Mouse (Mus musculus): ENCODE measurements around the gene Nlk. TPM values are rescaled to one million over a fixed set of nuclear protein-coding genes. Genes with fewer than 3 reads are reported as not detected.
"Not testable (repeated sequence)": the region's sequence is repeated elsewhere in the genome, so short reads cannot be mapped to it uniquely, and the experiment has no call there.

Gene Nlk
- polyA plus RNA-seq, 1 experiment = 18.4 TPM

DNA sequence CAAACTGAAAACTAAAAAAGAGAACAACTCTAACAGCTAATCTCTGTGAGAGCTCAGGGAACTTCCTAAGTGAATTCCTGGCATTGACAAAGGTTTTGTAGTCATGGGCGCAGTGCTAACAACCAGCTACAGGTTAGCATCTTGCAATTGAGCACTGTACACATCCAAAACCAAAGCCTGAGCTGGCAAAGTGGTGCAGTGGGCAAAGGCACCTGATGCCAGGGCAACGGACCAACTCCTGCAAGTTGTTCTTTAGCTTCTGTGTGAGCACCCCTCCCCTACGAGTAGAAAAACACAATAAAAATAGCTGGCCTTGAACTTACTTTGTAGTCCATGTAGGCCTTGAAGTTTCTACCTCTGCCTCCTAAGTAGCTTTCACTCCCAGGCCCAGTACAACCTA lies 94.4 kb downstream of the Nlk start:
- no peak overlapping the region for H3K4me3 ChIP-seq (replicated peaks)
- TF ChIP-seq GATA1 (IDR thresholded peaks at IDR 0.05; ENCODE audit: borderline replicate concordance, low read length) (no peak), FLI1 (IDR thresholded peaks at IDR 0.05; ENCODE audit: low read length) (no peak)
- H3K9me3 ChIP-seq = no peaks in the 10 kb centered on the region
- peaks cover 87% of the 10 kb centered on the region for H3K36me3 ChIP-seq (replicated peaks; ENCODE audit: low read length)
- no peaks in the 10 kb centered on the region for H3K27me3 ChIP-seq (replicated peaks)
- peaks cover 91% of the 10 kb centered on the region for H3K4me1 ChIP-seq

DNA sequence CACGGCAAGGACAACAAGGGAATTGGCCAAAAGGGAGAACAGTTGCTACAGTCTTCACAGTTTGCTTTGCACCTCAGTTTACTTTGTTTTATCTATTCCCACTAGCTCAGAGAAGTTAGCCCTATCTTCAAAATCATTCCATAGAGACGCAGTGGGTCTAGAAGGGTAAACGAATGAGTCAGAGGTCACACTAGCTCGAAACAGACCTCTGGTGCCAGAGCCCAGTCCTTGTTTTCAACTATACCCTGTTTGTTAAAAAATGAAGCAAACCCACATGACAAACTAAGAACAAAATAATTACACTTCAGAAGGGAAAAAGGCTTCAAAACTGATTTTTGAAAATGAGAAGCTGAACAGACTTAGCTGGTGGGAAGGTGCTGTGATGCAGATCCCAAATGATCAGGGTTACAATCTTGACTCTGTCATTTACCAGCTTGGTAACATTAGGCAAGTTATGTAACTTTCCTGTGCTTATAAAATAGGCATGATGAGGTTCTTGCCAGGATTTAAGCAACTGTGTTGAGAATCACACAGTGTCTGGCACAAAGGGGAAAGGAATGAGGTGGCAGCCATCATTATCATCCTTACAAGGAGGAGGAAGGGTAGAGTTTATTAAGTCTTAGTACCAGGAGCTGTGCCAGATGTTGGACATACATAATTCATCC lies 96.1 kb downstream of the Nlk start:
- Histone ChIP-seq H3K4me3 (replicated peaks) (peak overlapping the region; percentile 59), H3K36me3 (replicated peaks; ENCODE audit: low read length) (peaks cover 87% of the 10 kb centered on the region), H3K27me3 (replicated peaks) (no peaks in the 10 kb centered on the region), H3K4me1 (peaks cover 95% of the 10 kb centered on the region), H3K9me3 (no peaks in the 10 kb centered on the region)
- no peak for TF ChIP-seq FLI1 (IDR thresholded peaks at IDR 0.05; ENCODE audit: low read length)
- TF ChIP-seq GATA1 (IDR thresholded peaks at IDR 0.05; ENCODE audit: borderline replicate concordance, low read length) = no peak

DNA sequence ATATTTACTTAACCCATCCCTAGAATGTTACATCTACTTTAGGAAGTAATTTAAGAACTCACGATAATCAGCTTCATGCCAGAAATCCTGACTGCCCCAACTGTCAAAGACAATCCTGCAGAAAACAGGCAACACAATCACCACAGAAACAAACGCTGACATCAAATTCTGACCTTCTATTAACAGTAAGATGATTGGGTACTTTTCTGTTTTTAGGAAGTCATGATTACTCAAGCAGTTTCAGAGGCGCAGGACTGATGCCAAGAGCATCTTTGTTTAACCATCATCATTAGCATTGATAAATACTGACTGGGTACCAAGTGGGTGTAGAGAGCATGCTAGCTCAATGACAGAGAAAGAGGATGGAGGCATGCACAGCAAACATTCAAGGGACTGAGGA lies 96.7 kb downstream of the Nlk start:
- no peak for TF ChIP-seq FLI1 (IDR thresholded peaks at IDR 0.05; ENCODE audit: low read length)
- peaks cover 95% of the 10 kb centered on the region for H3K4me1 ChIP-seq
- H3K36me3 ChIP-seq (replicated peaks; ENCODE audit: low read length) = peaks cover 87% of the 10 kb centered on the region

DNA sequence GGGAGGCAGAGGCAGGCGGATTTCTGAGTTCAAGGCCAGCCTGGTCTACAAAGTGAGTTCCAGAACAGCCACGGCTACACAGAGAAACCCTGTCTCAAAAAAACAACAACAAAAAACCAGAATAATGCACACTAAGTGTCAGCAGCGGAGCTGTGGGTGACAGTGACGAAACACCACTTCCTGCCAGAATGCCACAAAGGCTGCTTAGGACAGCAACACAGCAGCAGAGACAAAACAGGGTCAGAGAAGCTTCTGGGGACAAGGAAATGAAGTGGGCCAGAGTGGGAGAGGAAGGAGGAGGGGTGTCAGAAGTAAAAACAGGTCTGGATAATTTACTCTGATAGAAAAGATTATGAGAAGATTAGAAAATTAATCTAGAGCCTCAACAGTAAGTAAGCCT lies 97.1 kb downstream of the Nlk start:
- H3K27me3 ChIP-seq (replicated peaks) = no peaks in the 10 kb centered on the region

More for the DNA sequence above, 96.7 kb downstream of the Nlk start:
- Histone ChIP-seq H3K27me3 (replicated peaks) (no peaks in the 10 kb centered on the region), H3K9me3 (no peaks in the 10 kb centered on the region), H3K4me3 (replicated peaks) (peak overlapping the region; percentile 59)

DNA sequence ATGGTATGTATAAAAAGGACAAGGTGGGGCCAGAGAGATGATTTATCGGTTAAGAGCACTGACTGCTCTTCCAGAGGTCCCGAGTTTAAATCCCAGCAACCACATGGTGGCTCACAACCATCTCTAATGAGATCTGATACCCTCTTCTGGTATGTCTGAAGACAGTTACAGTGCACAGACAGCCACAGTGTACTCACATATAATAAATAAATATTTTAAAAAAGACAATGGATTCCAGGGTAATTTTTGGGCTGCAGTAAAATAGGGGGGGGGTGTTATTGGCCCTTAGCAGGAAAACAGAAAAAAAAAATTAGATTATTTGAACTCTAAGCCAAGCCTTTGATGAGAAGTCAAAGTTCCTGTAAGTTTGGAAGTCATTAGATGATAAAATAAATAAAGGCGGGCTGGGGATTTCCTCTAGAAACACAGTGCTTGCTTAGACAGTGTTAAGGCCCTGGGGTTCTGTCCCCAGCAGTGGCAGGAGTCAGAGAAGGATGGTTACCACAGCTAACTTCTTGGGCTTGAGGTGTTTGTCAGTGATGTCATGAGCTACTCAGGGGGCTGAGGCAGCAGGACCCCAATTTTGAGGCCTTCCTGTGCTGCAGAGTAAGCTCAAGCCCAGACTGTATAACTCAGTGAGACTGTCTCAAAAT lies 98.3 kb downstream of the Nlk start:
- H3K9me3 ChIP-seq = no peaks in the 10 kb centered on the region
- peaks cover 87% of the 10 kb centered on the region for H3K36me3 ChIP-seq (replicated peaks; ENCODE audit: low read length)
- no peaks in the 10 kb centered on the region for H3K27me3 ChIP-seq (replicated peaks)
- no peak overlapping the region for H3K4me3 ChIP-seq (replicated peaks)
- TF ChIP-seq FLI1 (IDR thresholded peaks at IDR 0.05; ENCODE audit: low read length) (no peak), GATA1 (IDR thresholded peaks at IDR 0.05; ENCODE audit: borderline replicate concordance, low read length) (no peak)
- H3K4me1 ChIP-seq = peaks cover 95% of the 10 kb centered on the region

More for the DNA sequence above, 97.1 kb downstream of the Nlk start:
- TF ChIP-seq GATA1 (IDR thresholded peaks at IDR 0.05; ENCODE audit: borderline replicate concordance, low read length) (no peak), FLI1 (IDR thresholded peaks at IDR 0.05; ENCODE audit: low read length) (no peak)
- Histone ChIP-seq H3K4me1 (peaks cover 95% of the 10 kb centered on the region), H3K9me3 (no peaks in the 10 kb centered on the region), H3K36me3 (replicated peaks; ENCODE audit: low read length) (peaks cover 87% of the 10 kb centered on the region), H3K4me3 (replicated peaks) (peak overlapping the region; percentile 46)

- no peaks in the 10 kb centered on the region for H3K27me3 ChIP-seq (replicated peaks)
- peaks cover 85% of the 10 kb centered on the region for H3K36me3 ChIP-seq (replicated peaks; ENCODE audit: low read length)
- H3K4me1 ChIP-seq = peaks cover 89% of the 10 kb centered on the region
- H3K9me3 ChIP-seq = no peaks in the 10 kb centered on the region
- no peak overlapping the region for H3K4me3 ChIP-seq (replicated peaks)
- no peak for TF ChIP-seq GATA1 (IDR thresholded peaks at IDR 0.05; ENCODE audit: borderline replicate concordance, low read length)
- no peak for TF ChIP-seq FLI1 (IDR thresholded peaks at IDR 0.05; ENCODE audit: low read length)
Measured at GRCm38 (mm10) chr11:78596750-78597149, 100.4 kb downstream of the Nlk start.

DNA sequence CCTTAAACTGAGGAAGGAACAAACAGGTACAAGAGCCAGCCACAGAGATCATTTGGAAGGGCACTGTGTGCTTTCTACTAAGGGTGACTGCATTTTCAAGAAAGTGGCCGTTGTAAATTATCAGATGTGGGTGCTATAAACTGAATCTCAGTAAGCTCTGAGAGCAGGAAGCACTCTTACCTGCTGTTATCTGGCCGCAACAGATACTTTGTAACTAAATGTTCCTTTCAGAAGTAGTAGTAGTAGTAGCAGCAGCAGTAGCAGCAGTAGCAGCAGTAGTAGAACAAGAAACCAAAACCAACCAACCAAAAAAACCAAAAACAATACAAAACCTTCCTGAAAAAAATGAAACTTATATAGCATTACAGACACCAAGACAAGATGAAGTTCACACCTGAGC lies 101.4 kb downstream of the Nlk start:
- TF ChIP-seq GATA1 (IDR thresholded peaks at IDR 0.05; ENCODE audit: borderline replicate concordance, low read length) (no peak), FLI1 (IDR thresholded peaks at IDR 0.05; ENCODE audit: low read length) (no peak)
- no peak overlapping the region for H3K4me3 ChIP-seq (replicated peaks)

DNA sequence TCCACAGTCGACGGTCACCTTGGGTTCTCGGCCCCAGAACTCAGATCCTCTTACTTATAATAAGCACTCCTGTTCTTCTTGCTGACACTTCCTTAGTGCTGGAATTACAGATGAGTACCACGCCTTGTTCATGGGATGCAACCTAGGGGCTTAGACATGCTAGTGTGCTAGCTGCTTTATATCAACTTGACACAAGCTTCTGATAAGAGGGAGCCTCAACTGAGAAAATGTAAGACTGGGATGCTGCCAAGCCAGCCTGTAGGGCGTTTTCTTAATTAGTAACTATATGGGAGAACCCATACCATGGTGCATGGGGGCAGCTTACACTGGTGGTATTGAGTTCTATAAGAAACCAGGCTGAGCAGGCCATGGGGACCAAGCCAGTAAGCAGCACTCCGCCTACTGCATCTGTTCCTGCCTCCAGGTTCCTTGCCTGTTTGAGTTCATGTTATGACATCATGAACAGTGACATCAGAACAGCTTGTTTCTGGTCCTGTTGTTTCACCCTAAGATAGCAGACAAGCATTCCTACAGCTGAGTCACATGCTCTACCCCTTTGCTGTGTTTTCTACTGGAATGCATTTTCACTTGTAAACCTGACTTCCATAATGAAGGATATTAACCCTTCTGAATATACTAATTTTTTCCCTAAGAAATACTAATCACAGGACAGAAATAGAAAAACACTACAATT lies 102.8 kb downstream of the Nlk start:
- no peaks in the 10 kb centered on the region for H3K9me3 ChIP-seq
- TF ChIP-seq FLI1 (IDR thresholded peaks at IDR 0.05; ENCODE audit: low read length) (no peak), GATA1 (IDR thresholded peaks at IDR 0.05; ENCODE audit: borderline replicate concordance, low read length) (no peak)
- H3K4me3 ChIP-seq (replicated peaks) = no peak overlapping the region
- peaks cover 70% of the 10 kb centered on the region for H3K4me1 ChIP-seq
- H3K27me3 ChIP-seq (replicated peaks) = no peaks in the 10 kb centered on the region
- peaks cover 95% of the 10 kb centered on the region for H3K36me3 ChIP-seq (replicated peaks; ENCODE audit: low read length)

More for the DNA sequence above, 101.4 kb downstream of the Nlk start:
- no peaks in the 10 kb centered on the region for H3K9me3 ChIP-seq
- H3K36me3 ChIP-seq (replicated peaks; ENCODE audit: low read length) = peaks cover 86% of the 10 kb centered on the region
- H3K27me3 ChIP-seq (replicated peaks) = no peaks in the 10 kb centered on the region
- H3K4me1 ChIP-seq = peaks cover 79% of the 10 kb centered on the region

DNA sequence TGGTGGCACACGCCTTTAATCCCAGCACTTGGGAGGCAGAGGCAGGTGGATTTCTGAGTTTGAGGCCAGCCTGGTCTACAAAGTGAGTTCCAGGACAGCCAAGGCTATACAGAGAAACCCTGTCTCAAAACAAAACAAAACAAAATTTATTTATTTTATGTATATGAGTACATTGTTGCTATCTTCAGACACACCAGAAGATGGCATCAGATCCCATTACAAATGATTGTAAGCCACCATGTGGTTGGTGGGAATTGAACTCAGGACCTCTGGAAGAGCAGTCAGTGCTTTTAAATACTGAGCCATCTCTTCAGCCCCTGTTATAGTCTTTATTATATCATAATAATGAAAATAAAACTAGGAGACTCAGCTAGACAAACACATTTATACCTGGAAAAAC lies 109.5 kb downstream of the Nlk start:
- Histone ChIP-seq H3K4me1 (peaks cover 56% of the 10 kb centered on the region), H3K36me3 (replicated peaks; ENCODE audit: low read length) (peaks cover 93% of the 10 kb centered on the region)
- H3K4me3 ChIP-seq (replicated peaks); H3K9me3 ChIP-seq; H3K27me3 ChIP-seq (replicated peaks): not testable (repeated sequence)

- peaks cover 94% of the 10 kb centered on the region for H3K36me3 ChIP-seq (replicated peaks; ENCODE audit: low read length)
- no peaks in the 10 kb centered on the region for H3K9me3 ChIP-seq
- no peak overlapping the region for H3K4me3 ChIP-seq (replicated peaks)
- peaks cover 51% of the 10 kb centered on the region for H3K4me1 ChIP-seq
- no peaks in the 10 kb centered on the region for H3K27me3 ChIP-seq (replicated peaks)
- TF ChIP-seq FLI1 (IDR thresholded peaks at IDR 0.05; ENCODE audit: low read length) (no peak), GATA1 (IDR thresholded peaks at IDR 0.05; ENCODE audit: borderline replicate concordance, low read length) (no peak)
Measured at GRCm38 (mm10) chr11:78586099-78586498, 111.1 kb downstream of the Nlk start.

All from megakaryocyte, embryonic 14.5 days (primary cell).